Mouse (Mus musculus): Measurements from ENCODE around the gene Pou3f3.

Gene Pou3f3

GRCm38 (mm10) chr1:42695578-42695915 is at the start of gene Pou3f3:
Gene Pou3f3 (plus strand): TSS chr1:42695768.
- DNase-seq (ENCODE audit: low spot score in 2 of 2): peak; percentile 88 to 96

DNA sequence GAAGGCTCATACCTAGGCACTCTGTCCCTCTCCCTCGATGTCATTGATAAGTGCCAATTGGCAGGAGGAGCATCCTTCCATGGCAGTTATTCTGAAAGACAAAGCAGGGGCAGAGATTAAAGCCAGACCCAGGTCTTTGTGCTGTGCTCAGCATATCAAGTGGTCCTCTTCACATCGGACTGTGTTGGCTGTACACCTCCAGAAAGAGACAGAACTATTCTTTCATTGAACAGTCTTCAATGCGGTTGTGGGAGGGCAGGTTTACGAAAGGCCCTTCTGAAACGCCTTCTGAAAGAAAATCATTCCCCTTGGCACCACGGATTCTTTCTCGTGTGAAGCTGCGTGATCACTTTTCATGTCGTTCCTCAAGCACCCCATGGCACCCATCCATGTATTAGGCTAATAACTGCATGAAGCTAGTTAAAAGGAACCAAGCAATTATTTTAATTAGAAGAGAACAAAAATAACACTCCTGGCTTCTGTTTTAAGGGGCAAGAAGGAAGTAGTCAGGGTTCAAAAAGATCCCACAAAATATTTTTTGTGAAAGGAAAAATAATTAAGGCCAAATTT is 47.1 kb upstream of the Pou3f3 start:
- no peak for DNase-seq (ENCODE audit: low spot score in 2 of 2)

GRCm38 (mm10) chr1:42651461-42651860 is 44.1 kb upstream of the Pou3f3 start:
- no peak for DNase-seq (ENCODE audit: low spot score in 2 of 2)

- no peak for DNase-seq (ENCODE audit: low spot score in 2 of 2)
Observed at GRCm38 (mm10) chr1:42667546-42667945, 28.0 kb upstream of the Pou3f3 start.

DNA sequence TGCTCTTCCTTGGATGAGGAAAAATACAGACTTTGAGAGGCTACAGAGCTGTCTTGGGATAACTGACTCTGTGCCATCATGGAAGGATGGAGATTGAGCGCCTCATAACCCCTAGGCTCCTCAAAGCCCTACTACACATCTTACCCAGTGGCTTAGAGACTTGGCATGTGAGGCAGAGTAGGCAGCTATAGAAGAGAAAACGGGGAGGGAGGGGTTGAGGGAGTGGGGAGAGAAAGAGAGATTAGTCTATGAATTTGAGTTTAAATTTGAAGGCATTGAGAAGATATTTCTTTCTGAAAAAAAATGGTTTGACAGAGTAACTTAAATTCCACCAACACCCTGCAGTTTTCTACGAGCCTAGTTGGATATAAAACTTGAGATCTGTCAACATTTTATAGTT is 14.9 kb upstream of the Pou3f3 start:
- no peak for DNase-seq (ENCODE audit: low spot score in 2 of 2)

GRCm38 (mm10) chr1:42681762-42682161 is 13.8 kb upstream of the Pou3f3 start:
- DNase-seq (ENCODE audit: low spot score in 2 of 2): no peak

GRCm38 (mm10) chr1:42683861-42684260 is 11.7 kb upstream of the Pou3f3 start:
- no peak for DNase-seq (ENCODE audit: low spot score in 2 of 2)

GRCm38 (mm10) chr1:42684345-42684744 is 11.2 kb upstream of the Pou3f3 start:
- DNase-seq (ENCODE audit: low spot score in 2 of 2): peak in 1 of 2 experiments; percentile 58

DNA sequence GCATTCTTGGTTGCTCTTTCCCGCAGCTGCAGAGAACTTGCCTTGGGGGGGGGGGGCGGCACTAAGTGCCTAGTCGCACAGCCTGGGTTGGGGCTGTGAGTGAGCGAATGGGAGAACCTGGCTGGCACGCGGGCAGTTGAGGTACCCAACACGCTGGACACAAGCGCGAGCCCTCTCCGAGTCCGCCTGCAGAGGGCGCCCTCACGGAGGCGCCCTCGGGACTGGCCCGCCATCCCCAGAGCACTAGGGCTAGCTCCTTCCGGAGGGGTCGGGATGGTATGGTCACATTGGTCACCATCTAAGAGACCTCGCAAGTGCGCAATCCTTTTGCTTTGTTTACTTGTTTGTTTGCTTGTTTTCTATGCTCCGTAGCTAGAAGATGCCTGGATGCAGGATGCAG is 10.8 kb upstream of the Pou3f3 start:
- DNase-seq (ENCODE audit: low spot score in 2 of 2): peak in 1 of 2 experiments; percentile 87

- no peak for DNase-seq (ENCODE audit: low spot score in 2 of 2)
Observed at GRCm38 (mm10) chr1:42685321-42685960, 10.1 kb upstream of the Pou3f3 start.

- DNase-seq (ENCODE audit: low spot score in 2 of 2): peak; percentile 45 to 73
Observed at GRCm38 (mm10) chr1:42686194-42687131, 9.1 kb upstream of the Pou3f3 start.

DNA sequence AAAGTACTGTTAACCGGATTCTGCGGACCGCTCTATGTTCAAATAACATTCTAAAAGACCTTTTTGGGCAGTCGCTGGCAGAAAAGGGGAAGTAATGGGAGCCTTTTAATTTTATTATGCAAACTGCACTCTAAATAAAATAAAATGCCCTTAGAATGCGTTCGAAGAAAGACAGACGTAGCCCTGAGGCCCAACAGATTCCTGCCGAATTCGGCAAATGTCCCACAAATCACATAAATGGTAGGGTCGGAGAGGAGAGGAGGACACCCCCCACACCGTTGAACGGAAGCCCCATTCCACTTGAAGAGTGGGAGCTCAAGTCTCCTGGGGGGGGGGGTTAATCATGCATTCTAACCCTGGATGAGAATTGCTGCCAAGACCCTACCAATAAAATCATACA is 8.3 kb upstream of the Pou3f3 start:
- no peak for DNase-seq (ENCODE audit: low spot score in 2 of 2)

DNA sequence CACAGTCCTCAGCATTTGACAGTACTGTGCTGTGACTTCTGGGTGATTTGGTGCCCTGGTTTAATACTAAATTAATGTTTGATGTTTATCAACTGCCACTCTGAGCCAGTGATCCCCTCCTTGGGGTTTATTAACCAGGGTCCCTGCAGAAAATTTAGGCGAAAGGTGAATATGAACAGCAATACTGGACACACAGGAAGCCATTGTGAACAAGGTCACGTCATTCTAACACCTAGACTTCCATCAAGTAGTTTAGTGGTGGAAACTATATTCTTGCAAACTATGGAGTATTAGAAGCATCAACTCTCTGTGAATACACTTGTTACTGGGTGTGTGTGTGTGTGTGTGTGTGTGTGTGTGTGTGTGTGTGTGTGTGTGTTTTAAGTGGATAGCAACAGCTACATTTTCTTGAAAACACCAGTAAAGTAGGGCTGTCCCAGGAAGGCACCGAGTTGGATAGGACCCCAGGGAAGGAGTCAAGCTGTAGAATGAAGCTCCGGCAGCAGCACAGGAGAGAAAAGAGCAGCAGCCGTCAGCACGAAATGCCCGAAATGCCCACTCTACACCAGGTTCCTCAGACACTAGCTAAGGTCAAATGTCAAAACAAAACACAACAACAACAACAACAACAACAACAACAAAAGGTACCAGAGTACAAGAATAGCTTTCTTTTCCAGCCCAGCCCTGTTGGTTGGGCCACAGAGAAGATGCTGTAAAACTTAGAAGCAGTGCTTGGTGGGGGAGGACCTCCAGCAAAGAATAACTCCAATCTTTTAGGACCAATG is 7.6 kb upstream of the Pou3f3 start:
- no peak for DNase-seq (ENCODE audit: low spot score in 2 of 2)

DNA sequence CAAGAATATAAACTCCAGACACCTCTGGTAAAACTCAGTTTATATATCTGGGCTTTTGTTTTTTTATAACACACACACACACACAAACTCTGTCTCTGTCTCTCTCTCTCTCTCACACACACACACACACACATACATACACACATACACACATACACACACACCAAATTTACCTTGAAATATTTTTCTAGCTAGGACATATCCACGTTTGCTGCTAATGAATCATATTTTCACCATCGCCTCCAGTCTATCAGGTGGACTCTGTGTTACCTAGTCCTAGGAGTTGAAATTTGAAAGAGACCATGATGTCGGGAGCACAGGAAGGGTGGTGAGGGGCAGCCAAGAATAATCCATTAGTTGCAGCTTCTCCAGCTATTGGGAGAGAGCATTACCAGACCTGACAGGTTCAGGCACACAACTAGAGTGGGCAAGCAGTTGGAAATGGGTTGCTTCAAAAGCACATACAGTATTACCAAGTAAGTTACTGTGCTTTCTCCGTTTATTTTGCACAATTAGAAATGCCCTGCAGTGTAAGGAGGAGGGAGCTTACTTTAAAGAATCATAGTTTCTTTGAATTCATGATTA is 6.9 kb upstream of the Pou3f3 start:
- DNase-seq (ENCODE audit: low spot score in 2 of 2): no peak

GRCm38 (mm10) chr1:42690024-42690575 is 5.5 kb upstream of the Pou3f3 start:
- DNase-seq (ENCODE audit: low spot score in 2 of 2): no peak

DNA sequence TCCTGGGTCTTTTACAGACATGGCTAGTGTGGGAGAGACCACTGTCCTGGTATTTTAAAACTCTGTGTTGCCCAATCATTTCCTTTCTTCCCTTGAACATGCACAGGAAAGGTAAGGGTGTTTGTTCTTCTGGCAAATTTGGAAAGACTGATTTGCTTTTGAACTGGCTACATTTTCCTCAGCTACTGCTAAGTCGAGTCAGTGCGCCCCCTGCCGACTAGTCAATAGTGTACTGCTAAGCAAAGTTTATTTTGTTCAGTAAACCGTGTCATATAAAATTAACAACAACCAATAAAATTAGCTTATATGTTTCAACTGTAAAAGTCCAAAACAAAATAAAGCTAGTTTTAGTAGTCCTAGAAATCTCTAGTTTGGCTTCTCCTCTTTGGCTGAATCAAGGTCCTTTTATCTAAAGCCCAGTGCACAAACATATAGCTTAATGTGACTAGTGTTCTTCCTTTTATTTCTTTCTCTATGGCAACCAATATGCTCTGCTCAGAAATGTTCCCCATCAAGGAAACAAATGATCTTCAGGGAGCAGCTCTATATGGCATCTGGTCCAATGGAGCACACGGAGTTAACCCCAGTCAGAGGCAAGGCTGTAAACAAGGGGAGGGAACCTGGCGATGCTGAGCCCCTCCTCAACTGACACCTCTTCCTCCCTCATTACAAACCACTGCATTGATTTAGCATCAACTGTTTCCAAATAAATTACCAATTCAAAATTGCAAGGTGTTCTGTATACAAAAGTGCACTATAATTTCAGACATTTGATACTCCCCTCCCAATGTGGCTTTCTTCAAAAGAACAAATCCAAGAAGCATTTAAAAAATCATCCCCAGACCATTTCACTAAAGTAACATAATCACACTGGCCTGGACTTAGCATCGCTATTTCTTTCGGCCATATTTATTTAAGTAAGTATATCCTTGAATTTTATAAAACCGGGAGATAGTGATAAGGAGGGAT is 4.1 kb upstream of the Pou3f3 start:
- peak; percentile 66 to 85 for DNase-seq (ENCODE audit: low spot score in 2 of 2)

GRCm38 (mm10) chr1:42692221-42692620 is 3.3 kb upstream of the Pou3f3 start:
- DNase-seq (ENCODE audit: low spot score in 2 of 2): no peak

DNA sequence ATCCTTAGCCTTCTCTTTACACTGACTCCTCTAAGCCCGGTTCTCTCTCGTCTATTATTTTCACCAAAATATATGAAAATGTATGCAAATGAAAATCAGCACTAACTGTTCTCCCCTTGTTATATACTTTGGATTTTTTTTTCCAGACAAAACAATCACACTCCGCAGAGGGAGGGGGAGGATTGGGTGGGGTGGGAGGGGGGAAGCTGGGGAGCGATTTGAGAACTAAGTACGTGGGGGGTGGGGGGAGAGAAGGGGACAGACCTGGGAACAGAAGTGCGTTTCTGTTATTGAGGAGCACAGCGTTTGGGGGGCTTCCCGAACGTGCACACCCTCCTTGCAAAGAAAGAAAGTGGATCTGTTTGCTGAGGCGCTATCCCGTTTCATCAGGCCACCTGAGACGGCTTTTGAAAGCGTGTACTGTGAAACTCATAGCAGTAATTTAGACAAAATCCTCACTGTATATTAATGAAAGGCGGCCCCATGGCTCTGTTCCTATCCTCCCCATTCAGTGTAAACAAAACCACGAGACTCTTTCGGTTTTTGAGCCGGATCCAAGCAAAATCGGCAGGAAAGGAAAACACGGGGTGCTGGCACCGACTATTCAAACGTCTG is 2.4 kb upstream of the Pou3f3 start:
- no peak for DNase-seq (ENCODE audit: low spot score in 2 of 2)

DNA sequence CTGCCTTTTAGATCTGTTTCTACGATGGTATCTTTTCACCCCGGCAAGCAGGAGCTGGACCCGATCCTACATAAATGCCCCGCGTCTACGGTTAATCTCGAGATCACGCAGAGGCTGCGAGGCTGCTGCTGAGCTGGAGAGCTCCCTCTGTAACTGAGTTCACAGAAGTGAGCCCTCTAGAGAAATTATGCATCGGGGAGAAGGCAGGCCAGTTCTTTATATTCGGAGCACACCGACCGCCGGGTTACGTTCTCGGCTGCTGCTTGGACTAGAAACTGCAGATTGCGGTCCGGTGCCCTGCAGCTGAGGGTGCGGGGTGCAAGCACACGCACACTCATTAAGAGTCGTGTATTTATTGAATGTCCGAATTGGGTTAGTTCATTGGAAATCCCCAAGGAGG is 1.7 kb upstream of the Pou3f3 start:
- peak in 1 of 2 experiments; percentile 54 for DNase-seq (ENCODE audit: low spot score in 2 of 2)

GRCm38 (mm10) chr1:42694290-42694664 is 1.3 kb upstream of the Pou3f3 start:
- peak in 1 of 2 experiments; percentile 64 for DNase-seq (ENCODE audit: low spot score in 2 of 2)
